Mouse (Mus musculus): ENCODE results near the gene Hoxd10. TPM values are rescaled to one million over a fixed set of nuclear protein-coding genes. Genes with fewer than 3 reads are reported as not detected.

The Hoxd10 gene
- polyA plus RNA-seq, 1 experiment from 2014 or later: 45.9 TPM

DNA sequence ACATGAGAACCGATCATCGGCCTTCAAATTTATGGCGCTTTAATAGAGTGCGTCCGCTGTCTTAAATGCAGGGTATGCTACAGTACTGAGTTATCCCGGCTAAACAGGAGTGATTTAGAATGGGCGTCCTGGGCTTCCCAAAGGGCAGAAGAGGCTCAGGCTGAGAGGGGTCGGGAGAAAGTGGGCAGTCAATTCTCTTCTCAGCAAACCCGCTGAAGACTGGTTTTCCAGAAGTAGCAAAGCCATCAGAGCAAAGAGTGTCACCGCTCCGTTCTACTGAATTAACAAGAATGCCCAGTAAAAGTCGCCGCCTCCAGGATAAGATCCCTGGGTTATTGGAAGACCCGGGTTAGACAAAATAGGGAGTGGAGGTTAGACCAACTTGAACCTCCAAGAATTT lies 48.1 kb downstream of the Hoxd10 start:
- Histone ChIP-seq H3K4me1 (ENCODE audit: control insufficient read depth, insufficient read depth, low read length) (peaks cover 52% of the 10 kb centered on the region), H3K4me3 (ENCODE audit: low read length) (peak overlapping the region; percentile 34), H3K36me3 (ENCODE audit: control insufficient read depth, insufficient read depth, low read length) (no peaks in the 10 kb centered on the region; the same call in 1 of the 2 replicates), H3K4me2 (replicated peaks; ENCODE audit: low read depth, low read length) (peak overlapping the region; percentile 74), H3K9me3 (ENCODE audit: control insufficient read depth, low read length) (no peaks in the 10 kb centered on the region), H3K9ac (ENCODE audit: low read depth, low read length) (peak overlapping the region; percentile 72), H3K27me3 (ENCODE audit: control insufficient read depth, insufficient read depth, low read length) (no peaks in the 10 kb centered on the region), H3K27ac (ENCODE audit: low read depth, low read length) (peak overlapping the region; percentile 95)
- no peak for ATAC-seq (ENCODE audit: low FRiP score, low TSS enrichment)
- 3% methylated on average over 14 of the region's 14 CpGs for WGBS

DNA sequence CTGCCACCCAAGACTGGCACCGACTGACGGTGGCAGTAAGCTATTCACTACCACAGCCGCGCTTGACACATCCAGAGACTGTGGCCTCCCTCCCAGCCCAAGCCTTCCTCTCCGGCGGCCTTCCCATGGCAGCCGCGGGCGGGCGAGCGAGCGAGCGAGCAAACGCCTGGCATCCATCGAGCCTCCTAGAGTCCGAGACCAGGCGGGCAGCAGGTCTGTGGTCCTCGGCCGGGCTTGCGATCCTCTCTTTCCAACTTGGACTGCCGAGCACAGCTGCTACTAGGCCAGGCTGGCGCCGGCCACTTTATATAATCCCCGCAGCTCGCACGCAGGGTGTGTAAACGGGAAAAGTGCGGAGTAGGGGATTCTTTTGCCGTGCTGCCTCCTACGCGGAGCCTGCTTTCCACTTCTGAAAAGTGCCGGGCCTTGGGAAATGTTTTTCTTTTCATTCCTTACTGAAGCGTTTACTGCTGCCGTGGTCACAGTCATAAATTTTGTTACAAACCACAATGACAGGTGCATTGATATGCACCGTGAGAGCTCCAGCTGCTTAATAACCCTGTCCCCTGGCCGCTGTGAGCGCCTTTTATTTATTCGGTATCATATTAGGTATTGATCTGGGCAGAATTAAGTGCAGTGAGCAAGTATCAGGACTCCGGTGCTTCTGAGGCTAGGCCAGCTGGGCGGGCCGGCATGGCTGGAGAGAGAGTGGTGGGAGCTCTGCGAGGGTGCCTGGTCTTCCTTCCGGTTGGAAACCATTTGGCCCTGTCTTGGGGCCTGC lies 48.8 kb downstream of the Hoxd10 start:
- peak overlapping the region; percentile 34 for H3K4me3 ChIP-seq (ENCODE audit: low read length)
- peak overlapping the region; percentile 72 for H3K9ac ChIP-seq (ENCODE audit: low read depth, low read length)
- H3K9me3 ChIP-seq (ENCODE audit: control insufficient read depth, low read length): no peaks in the 10 kb centered on the region
- peak overlapping the region; percentile 74 for H3K4me2 ChIP-seq (replicated peaks; ENCODE audit: low read depth, low read length)
- no peaks in the 10 kb centered on the region for H3K27me3 ChIP-seq (ENCODE audit: control insufficient read depth, insufficient read depth, low read length)
- H3K27ac ChIP-seq (ENCODE audit: low read depth, low read length): peak overlapping the region; percentile 95
- H3K36me3 ChIP-seq (ENCODE audit: control insufficient read depth, insufficient read depth, low read length): no peaks in the 10 kb centered on the region; the same call in 1 of the 2 replicates
- ATAC-seq (ENCODE audit: low FRiP score, low TSS enrichment): peak; percentile 59
- peaks cover 52% of the 10 kb centered on the region for H3K4me1 ChIP-seq (ENCODE audit: control insufficient read depth, insufficient read depth, low read length)
- WGBS: 2% methylated on average over 43 of the region's 43 CpGs

GRCm38 (mm10) chr2:74741252-74741978 lies 49.7 kb downstream of the Hoxd10 start:
- H3K27ac ChIP-seq (ENCODE audit: low read depth, low read length): peak overlapping the region; percentile 95
- H3K27me3 ChIP-seq (ENCODE audit: control insufficient read depth, insufficient read depth, low read length): no peaks in the 10 kb centered on the region; the same call in 1 of the 2 replicates
- no peak overlapping the region for H3K4me2 ChIP-seq (replicated peaks; ENCODE audit: low read depth, low read length)
- H3K4me1 ChIP-seq (ENCODE audit: control insufficient read depth, insufficient read depth, low read length): peaks cover 49% of the 10 kb centered on the region
- no peak overlapping the region for H3K9ac ChIP-seq (ENCODE audit: low read depth, low read length)
- H3K36me3 ChIP-seq (ENCODE audit: control insufficient read depth, insufficient read depth, low read length): no peaks in the 10 kb centered on the region; the same call in 1 of the 2 replicates
- H3K9me3 ChIP-seq (ENCODE audit: control insufficient read depth, low read length): no peaks in the 10 kb centered on the region
- no peak for ATAC-seq (ENCODE audit: low FRiP score, low TSS enrichment)
- H3K4me3 ChIP-seq (ENCODE audit: low read length): no peak overlapping the region
- WGBS: 31% methylated on average over 2 of the region's 3 CpGs

- H3K27ac ChIP-seq (ENCODE audit: low read depth, low read length): no peak overlapping the region; the same call in 1 of the 2 replicates
- H3K4me3 ChIP-seq (ENCODE audit: low read length): no peak overlapping the region
- no peak overlapping the region for H3K9ac ChIP-seq (ENCODE audit: low read depth, low read length)
- H3K4me1 ChIP-seq (ENCODE audit: control insufficient read depth, insufficient read depth, low read length): peaks cover 52% of the 10 kb centered on the region
- H3K9me3 ChIP-seq (ENCODE audit: control insufficient read depth, low read length): no peaks in the 10 kb centered on the region
- no peak for ATAC-seq (ENCODE audit: low FRiP score, low TSS enrichment)
- no peaks in the 10 kb centered on the region; the same call in 1 of the 2 replicates for H3K27me3 ChIP-seq (ENCODE audit: control insufficient read depth, insufficient read depth, low read length)
- H3K4me2 ChIP-seq (replicated peaks; ENCODE audit: low read depth, low read length): no peak overlapping the region
- no peaks in the 10 kb centered on the region; the same call in 1 of the 2 replicates for H3K36me3 ChIP-seq (ENCODE audit: control insufficient read depth, insufficient read depth, low read length)
These were observed 50.2 kb downstream of the Hoxd10 start for GRCm38 (mm10) chr2:74741979-74742277.

MicroRNAs within 50 kb of the gene (microRNA counts, 519-probe panel; counts per million panel counts)
- 8,628 counts per million, percentile 89 among the panel's probes with 10 or more counts for microRNA mmu-miR-10b

Small RNAs within 50 kb of the gene (microRNA-seq; reads per million reads assigned to microRNA genes)
- gene Gm44463 (not detected), gene Mir10b (79,085 reads per million, percentile 99 among the genes with 10 or more reads in this experiment)

Other genes with a start within 250 kb of the Hoxd10 start
- 24.3 and 27.3 TPM in 2 replicates for gene Lnpk, start 112.5 kb upstream of the Hoxd10 start, polyA plus RNA-seq (2014; fragmentation: Nextera tagmentation; extraction: Ambion mirVana)
- not detected in 2 replicates for gene Evx2, start 32.4 kb upstream of the Hoxd10 start, polyA plus RNA-seq (2014; fragmentation: Nextera tagmentation; extraction: Ambion mirVana)
- 0.17 and 0.22 TPM in 2 replicates for gene Hoxd13, start 23.6 kb upstream of the Hoxd10 start, polyA plus RNA-seq (2014; fragmentation: Nextera tagmentation; extraction: Ambion mirVana)
- gene Hoxd12, start 16.9 kb upstream of the Hoxd10 start, polyA plus RNA-seq (2014; fragmentation: Nextera tagmentation; extraction: Ambion mirVana): 6.2 and 7.2 TPM in 2 replicates
- gene Hoxd11, start 12.4 kb upstream of the Hoxd10 start, polyA plus RNA-seq (2014; fragmentation: Nextera tagmentation; extraction: Ambion mirVana): 54.5 and 56.2 TPM in 2 replicates
- gene Hoxd9, start 5.8 kb downstream of the Hoxd10 start, polyA plus RNA-seq (2014; fragmentation: Nextera tagmentation; extraction: Ambion mirVana): 36.2 and 47.9 TPM in 2 replicates
- 45.0 and 45.2 TPM in 2 replicates for gene Hoxd8, start 12.7 kb downstream of the Hoxd10 start, polyA plus RNA-seq (2014; fragmentation: Nextera tagmentation; extraction: Ambion mirVana)
- gene Hoxd3, start 20.0 kb downstream of the Hoxd10 start, polyA plus RNA-seq (2014; fragmentation: Nextera tagmentation; extraction: Ambion mirVana): 12.3 and 12.6 TPM in 2 replicates
- 6.3 and 18.7 TPM in 2 replicates for gene Hoxd4, start 20.0 kb downstream of the Hoxd10 start, polyA plus RNA-seq (2014; fragmentation: Nextera tagmentation; extraction: Ambion mirVana)
- 2.3 and 4.0 TPM in 2 replicates for gene Gm28230, start 34.8 kb downstream of the Hoxd10 start, polyA plus RNA-seq (2014; fragmentation: Nextera tagmentation; extraction: Ambion mirVana)
- gene Hoxd1, start 71.1 kb downstream of the Hoxd10 start, polyA plus RNA-seq (2014; fragmentation: Nextera tagmentation; extraction: Ambion mirVana): 1.8 and 1.9 TPM in 2 replicates
- gene Mtx2, start 133.9 kb downstream of the Hoxd10 start, polyA plus RNA-seq (2014; fragmentation: Nextera tagmentation; extraction: Ambion mirVana): 157 and 206 TPM in 2 replicates

All from kidney, embryonic 14.5 days (tissue).